Mouse (Mus musculus) retina, postnatal 7 days (tissue): ENCODE results near the gene Dnase1l2.

Experiments
- DNase-seq: peaks from one replicate; pipeline ENCODE4 v3.0.0-alpha.2; 2012; ENCODE audit warnings: low read depth, low spot score

Gene Dnase1l2

GRCm38 (mm10) chr17:24442632-24443155 lies at the start of gene Dnase1l2:
Gene Dnase1l2, minus strand, starts transcription at chr17:24443105.
- no peak for DNase-seq

GRCm38 (mm10) chr17:24490399-24490798 lies 47.5 kb upstream of the Dnase1l2 start:
- DNase-seq: no peak

GRCm38 (mm10) chr17:24489265-24490030 lies 46.5 kb upstream of the Dnase1l2 start:
- no peak for DNase-seq

- DNase-seq: no peak
These were observed 45.9 kb upstream of the Dnase1l2 start for GRCm38 (mm10) chr17:24488662-24489264.

- no peak for DNase-seq
These were observed 45.3 kb upstream of the Dnase1l2 start, which contains the start of gene Caskin1 for GRCm38 (mm10) chr17:24488186-24488661. Gene Caskin1, plus strand, starts transcription at chr17:24488601.

DNA sequence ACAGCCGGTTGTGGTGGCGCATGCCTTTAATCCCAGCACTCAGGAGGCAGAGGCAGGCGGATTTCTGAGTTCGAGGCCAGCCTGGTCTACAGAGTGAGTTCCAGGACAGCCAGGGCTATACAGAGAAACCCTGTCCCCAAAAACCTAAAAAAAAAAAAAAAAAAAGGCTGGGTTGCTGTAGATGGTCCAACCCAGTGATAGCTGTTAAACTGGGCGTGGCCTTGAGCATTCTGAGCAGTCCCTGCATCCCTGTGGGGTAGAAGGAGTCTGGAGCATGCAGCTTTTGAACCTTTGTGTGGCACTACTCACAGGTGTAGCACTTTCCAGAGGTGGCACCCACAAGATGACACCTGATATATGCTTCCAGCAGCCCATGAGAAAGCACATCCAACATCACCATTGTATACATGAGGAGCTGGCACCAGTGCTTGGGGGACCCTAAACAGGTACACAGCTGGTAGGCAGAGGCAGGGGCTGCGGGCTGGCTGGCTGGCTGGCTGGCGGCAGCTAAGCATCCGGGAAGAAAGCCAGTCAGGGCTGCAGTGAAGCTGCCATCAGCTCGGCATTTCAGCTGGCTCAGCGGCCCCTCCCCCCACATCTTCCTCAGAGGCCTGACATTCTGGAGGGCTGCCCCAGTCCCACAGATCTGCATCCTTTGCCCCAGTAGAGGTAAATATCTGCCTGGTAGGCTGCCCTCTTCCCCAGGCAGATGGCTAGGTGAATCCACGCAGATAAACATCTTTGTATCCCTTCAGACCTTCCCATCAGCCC lies 42.4 kb upstream of the Dnase1l2 start:
- DNase-seq: no peak

DNA sequence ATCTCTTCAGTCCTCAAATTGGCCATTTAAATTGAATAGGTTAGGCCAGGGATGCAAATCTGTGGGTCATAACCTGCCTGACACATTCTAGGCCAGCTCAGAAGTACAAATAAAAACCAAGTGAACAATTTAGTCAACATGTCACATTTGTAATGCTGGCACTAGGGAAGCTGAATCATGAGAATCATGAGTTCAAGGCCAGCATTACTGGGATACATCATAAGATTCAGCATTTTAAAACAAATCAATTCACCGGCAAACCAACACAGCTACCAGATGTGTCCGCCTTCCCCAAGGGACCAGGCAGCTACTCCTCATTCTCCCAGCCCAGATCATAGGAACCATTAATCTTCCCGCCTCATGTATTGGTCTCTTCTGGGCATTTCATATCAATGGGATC lies 40.6 kb upstream of the Dnase1l2 start:
- no peak for DNase-seq

GRCm38 (mm10) chr17:24481027-24481815 lies 38.3 kb upstream of the Dnase1l2 start:
- no peak for DNase-seq

- no peak for DNase-seq
These were observed 37.4 kb upstream of the Dnase1l2 start for GRCm38 (mm10) chr17:24480201-24480826.

DNA sequence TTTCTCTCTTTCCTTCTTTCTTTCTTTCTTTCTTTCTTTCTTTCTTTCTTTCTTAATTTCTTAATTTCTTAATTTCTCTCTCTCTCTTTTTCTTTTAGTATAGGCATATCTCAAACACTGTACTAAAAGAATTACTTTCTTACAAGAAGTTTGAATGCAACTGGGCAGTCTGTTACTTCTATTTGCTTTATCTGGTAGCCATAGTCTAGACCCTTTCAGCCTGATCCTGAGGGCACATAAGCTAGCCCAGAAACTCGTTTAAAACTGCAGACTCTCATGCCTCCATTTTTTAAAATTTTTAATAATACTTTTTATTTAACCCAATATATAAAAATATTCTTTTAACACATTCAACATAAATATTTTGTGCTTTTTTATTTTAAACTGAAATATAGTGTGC lies 36.5 kb upstream of the Dnase1l2 start:
- DNase-seq: no peak

- peak; percentile 95 for DNase-seq
These were observed 35.9 kb upstream of the Dnase1l2 start, which contains the start of gene Mlst8 for GRCm38 (mm10) chr17:24478663-24479380. Gene Mlst8, minus strand, starts transcription at chr17:24479078.

DNA sequence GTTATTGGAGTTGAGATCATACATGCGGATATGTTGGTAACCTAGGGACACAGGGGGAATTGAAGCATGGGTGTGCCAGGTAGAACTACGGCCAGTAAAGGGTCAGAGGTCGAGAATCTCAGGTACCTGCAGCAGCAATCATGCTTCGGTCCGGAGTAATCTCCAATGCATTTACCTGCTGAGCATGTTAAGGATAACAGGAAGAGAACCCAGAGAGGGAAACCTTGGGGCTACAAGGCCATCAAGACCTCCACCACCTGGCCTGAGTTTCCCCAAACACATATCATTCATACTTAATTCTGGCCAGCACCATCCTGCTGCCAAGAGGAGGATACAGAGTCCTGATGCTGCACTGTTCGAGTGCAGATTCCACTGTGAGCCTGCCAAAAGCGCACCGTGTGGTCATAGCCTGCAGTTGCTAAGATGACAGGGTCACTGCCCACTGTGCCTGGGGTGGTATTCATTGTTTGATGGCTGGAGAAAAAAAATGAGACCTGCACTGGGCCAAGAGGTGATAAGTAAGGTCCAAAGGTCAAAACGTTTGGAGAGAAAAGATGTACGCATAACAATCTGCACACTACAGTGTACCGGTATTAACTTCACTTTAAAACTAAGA lies 35.2 kb upstream of the Dnase1l2 start:
- no peak for DNase-seq

DNA sequence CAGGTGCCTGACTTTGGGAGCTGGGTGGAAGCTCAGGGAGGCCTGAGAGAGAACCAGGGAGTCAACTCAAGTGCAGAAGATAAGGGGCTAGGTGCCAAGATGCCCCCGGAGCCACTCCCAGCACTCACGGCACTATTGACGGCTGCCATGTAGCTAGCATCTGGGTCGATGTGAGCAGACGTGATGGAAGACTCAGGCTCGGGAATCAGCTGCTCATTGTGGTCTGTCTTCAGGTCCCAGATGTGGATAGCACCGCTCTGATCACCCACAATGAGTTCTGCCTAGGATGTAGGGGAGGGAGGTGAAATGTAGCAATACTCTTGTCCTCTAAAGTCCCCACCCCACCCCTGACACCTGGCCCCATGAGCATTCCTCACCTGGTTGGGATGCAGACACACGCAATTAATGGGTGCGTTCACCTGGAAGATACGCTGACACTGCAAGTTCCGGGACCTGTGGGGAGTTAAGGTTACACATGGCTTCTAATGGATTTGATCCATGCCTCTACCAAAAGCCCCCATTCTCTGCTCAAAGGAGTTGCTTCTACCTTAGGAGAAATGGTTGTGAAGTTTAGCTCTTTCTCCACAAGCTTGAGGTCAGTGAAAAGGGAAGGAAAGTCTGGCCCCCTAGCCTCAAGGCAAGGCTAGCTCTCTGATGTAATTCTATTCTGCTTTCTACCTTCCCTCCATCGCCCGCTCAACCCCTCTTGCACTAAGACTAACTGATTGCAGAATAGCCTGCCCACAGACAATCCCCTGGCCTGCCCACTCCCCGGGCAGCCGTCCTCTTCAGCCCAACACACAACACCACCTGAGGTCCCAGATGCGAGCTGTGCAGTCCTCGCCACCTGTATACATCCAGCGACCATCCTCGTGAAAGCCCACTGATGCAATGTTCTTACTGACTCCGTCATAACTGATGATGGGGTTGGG lies 34.4 kb upstream of the Dnase1l2 start:
- no peak for DNase-seq

DNA sequence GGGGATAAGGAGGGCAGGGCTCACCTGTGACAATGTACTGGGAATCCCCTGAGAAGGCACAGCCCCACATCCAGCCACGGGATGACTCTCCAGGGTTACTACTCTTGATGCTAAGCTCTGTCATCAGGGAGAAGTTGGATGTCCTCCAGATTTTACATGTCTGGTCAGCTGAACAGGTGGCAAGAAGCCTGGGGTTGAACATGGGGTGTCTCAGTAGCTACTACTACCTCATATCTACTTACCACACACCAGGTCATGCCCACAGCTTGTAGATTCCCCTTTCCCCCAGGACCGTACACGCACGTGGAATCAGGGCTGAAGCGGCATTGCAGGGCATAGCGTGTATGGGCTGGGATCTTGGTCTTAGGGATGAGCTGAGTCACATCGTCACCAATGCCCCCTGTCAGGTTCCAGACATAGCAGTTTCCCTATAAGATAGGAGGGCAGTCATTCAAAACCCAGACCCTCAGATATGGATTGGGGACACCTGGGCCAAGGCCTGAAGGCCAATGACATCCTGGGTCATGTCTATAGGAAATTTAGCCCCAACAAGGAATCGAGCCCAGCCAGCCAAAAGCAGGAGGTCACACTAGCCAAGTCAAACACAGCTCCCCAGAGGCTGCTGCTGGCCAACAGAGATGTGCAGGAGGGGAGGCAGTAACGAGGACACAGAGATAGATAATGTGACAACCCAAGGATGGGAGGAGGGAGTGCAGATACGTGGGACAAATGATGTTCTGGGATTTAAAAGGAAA lies 33.3 kb upstream of the Dnase1l2 start:
- DNase-seq: no peak

- no peak for DNase-seq
These were observed 32.7 kb upstream of the Dnase1l2 start for GRCm38 (mm10) chr17:24475586-24475985.

GRCm38 (mm10) chr17:24474557-24474956 lies 31.7 kb upstream of the Dnase1l2 start:
- DNase-seq: no peak

- DNase-seq: no peak
These were observed 30.8 kb upstream of the Dnase1l2 start, which contains the start of gene Bricd5 for GRCm38 (mm10) chr17:24473612-24474275. Gene Bricd5, plus strand, starts transcription at chr17:24473884.
